Mouse (Mus musculus) frontal cortex, postnatal 25 days (tissue): ENCODE results near the gene Dnttip2.

Experiments
- DNase-seq, 2 experiments: peaks; one replicate each; pipeline ENCODE4 v3.0.0; 2022; ENCODE audit warnings: low spot score in 2 of 2

Gene Dnttip2

GRCm38 (mm10) chr3:122330484-122330883, 56.3 kb downstream of the Dnttip2 start:
- no peak for DNase-seq

GRCm38 (mm10) chr3:122333493-122333892, 59.3 kb downstream of the Dnttip2 start:
- no peak for DNase-seq

DNA sequence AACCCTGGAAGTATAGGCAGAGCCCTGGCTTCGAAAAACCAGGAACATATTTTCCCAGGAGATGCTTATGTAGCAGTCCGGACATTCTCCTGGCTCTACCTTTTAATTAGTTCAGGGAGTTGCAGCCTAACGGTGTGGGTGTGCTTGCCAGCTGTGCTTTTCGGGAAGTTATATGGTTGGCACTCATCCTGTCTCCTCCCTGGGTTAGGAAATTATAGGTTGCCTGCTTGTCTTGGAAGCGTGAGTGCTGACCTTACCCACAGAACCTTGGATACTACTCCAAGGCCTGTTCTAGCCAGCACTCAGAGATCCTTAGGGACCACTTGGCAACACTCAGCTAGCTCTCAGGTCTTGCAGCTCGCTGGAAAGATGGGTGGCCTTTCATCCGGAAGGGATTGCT, 59.7 kb downstream of the Dnttip2 start:
- no peak for DNase-seq

- no peak for DNase-seq
These were observed 60.2 kb downstream of the Dnttip2 start for GRCm38 (mm10) chr3:122334375-122334774.
